Mouse (Mus musculus) heart, embryonic 10.5 days (tissue): Measurements from ENCODE around the gene Vdr. TPM values are rescaled to one million over a fixed set of nuclear protein-coding genes. Genes with fewer than 3 reads are reported as not detected.

ENCODE experiments used
- DNase-seq: peaks from one replicate; pipeline ENCODE4 v3.0.0-alpha.2; 2017; ENCODE audit warnings: low spot score
- H3K27ac ChIP-seq: fragments of 300-500 bp; sonication (generic); 2 replicates; pipeline ENCODE4 v1.5.1; 2016; ENCODE audit warnings: mild to moderate bottlenecking
- H3K27me3 ChIP-seq: fragments of 300-500 bp; sonication (generic); 2 replicates; pipeline ENCODE4 v1.6.1; 2016; ENCODE audit warnings: mild to moderate bottlenecking; ENCODE audit not compliant: poor library complexity, insufficient read depth, severe bottlenecking
- H3K36me3 ChIP-seq: fragments of 300-500 bp; sonication (generic); 2 replicates; pipeline ENCODE4 v1.6.1; 2016; ENCODE audit warnings: mild to moderate bottlenecking, moderate library complexity
- H3K4me1 ChIP-seq: fragments of 300-500 bp; sonication (generic); 2 replicates; pipeline ENCODE4 v1.6.1; 2016; ENCODE audit warnings: mild to moderate bottlenecking
- H3K4me3 ChIP-seq: fragments of 300-500 bp; sonication (generic); 2 replicates; pipeline ENCODE4 v1.5.1; 2016; ENCODE audit warnings: mild to moderate bottlenecking, moderate library complexity
- H3K9me3 ChIP-seq: fragments of 300-500 bp; sonication (generic); 2 replicates; pipeline ENCODE4 v1.6.1; 2016; ENCODE audit warnings: mild to moderate bottlenecking, moderate library complexity
- WGBS: fragments of 180-500 bp; shearing (Covaris S2); methylation state at CpG from one replicate; pipeline ENCODE4 v1.1.7; 2016; 5-methylcytosine and 5-hydroxymethylcytosine counted together
- polyA plus RNA-seq: library from polyadenylated mRNA; unstranded; fragments of >200 nt; fragmentation: Nextera tagmentation; extraction: Ambion mirVana; gene quantifications from 2 replicates; pipeline ENCODE4 v1.2.1, GENCODE M21; 2016

The Vdr gene
- polyA plus RNA-seq, 1 experiment from 2014 or later = 0.77 TPM

DNA sequence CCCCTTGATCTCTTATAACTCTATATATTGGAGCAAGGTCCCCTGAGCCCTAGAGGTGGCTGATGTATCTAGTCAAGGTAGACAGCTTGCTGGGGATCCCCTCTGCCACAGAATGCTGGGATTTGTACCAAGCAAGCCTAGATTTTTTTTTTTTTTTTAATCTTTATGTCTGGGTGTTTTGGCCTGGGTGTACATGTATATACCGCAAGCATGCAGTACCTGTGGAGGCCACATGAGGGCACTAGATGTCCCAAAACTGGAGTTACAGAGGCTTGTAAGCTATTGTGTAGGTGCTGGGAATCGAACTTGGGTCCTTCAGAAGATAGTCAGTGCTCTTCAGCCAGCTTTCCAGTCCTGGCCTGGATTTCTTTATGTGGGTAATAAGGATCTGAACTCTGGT is 44.4 kb downstream of the Vdr start:
- Histone ChIP-seq H3K9me3 (0 out of 2 replicates have a peak, but pooled peaks cover 6% of the 10 kb centered on the region), H3K27me3 (peaks cover 29% of the 10 kb centered on the region), H3K27ac (no peak overlapping the region), H3K4me1 (peaks cover 37% of the 10 kb centered on the region), H3K36me3 (peaks cover 4% of the 10 kb centered on the region; the same call in 1 of the 2 replicates), H3K4me3 (no peak overlapping the region)
- DNase-seq = no peak
- WGBS = 90% methylated on average over 2 of the region's 2 CpGs

DNA sequence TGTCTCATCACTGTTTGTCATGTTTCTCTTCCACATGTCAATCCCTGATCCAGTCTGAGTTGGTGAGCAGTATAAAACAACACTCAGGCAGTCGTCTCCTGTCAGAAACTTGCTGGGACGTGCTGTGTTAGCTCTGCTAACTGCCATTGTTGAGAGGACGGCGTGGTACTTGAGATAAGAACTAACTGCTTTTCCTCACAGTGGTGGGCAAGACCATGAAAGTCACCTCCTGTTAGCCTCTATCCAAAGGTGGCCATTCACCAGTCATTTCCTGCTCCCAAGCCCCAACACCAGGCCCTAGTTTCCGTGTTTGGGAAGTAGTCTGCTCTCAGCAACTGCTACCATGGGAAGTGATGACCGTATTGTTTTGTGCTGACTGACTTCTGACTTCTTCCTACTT is 45.3 kb downstream of the Vdr start:
- WGBS = 11% methylated on average over 6 of the region's 6 CpGs
- peak overlapping the region; percentile 70 for H3K27ac ChIP-seq
- peak; percentile 89 for DNase-seq

DNA sequence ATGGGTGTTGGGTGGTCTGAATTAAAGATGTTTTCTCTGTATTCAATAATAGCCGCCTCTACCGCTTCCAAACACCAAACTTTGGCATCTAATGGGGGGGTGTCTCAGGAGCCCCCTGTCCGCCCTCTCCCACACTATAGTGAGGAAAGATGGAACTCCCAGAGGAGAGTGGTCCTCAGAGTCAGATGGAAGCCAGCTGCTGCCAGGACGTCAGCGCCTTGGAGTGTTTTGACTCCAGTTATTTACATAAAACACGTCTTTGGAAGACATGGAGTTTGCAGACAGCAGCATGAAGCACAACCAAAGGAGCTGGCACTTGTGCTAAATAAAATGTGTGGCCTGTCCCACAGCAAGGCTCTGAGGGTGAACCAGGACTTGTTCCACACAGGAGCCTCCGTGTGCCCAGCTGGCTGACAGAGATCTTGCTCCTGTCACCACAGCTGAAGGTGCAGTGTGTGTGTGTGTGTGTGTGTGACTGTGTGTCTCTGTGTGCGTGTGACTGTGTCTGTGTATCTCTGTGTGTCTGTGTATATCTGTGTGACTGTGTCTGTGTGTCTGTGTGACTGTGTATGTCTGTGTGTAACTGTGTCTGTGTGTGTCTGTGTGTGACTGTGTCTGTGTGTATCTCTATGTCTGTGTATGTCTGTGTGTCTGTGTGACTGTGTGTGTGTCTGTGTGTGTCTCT is 45.9 kb downstream of the Vdr start:
- peaks cover 37% of the 10 kb centered on the region for H3K27me3 ChIP-seq
- peaks cover 34% of the 10 kb centered on the region for H3K4me1 ChIP-seq
- WGBS = 38% methylated on average over 8 of the region's 8 CpGs
- H3K27ac ChIP-seq = peak overlapping the region; percentile 70; the same call in 1 of the 2 replicates
- H3K36me3 ChIP-seq = peaks cover 4% of the 10 kb centered on the region; the same call in 1 of the 2 replicates
- H3K9me3 ChIP-seq = 0 out of 2 replicates have a peak, but pooled peaks cover 6% of the 10 kb centered on the region
- H3K4me3 ChIP-seq = no peak overlapping the region
- no peak for DNase-seq

More for the DNA sequence above, 45.3 kb downstream of the Vdr start:
- H3K27me3 ChIP-seq = peaks cover 34% of the 10 kb centered on the region
- H3K4me1 ChIP-seq = peaks cover 34% of the 10 kb centered on the region
- H3K9me3 ChIP-seq = 0 out of 2 replicates have a peak, but pooled peaks cover 6% of the 10 kb centered on the region
- H3K36me3 ChIP-seq = peaks cover 4% of the 10 kb centered on the region; the same call in 1 of the 2 replicates
- H3K4me3 ChIP-seq = no peak overlapping the region

DNA sequence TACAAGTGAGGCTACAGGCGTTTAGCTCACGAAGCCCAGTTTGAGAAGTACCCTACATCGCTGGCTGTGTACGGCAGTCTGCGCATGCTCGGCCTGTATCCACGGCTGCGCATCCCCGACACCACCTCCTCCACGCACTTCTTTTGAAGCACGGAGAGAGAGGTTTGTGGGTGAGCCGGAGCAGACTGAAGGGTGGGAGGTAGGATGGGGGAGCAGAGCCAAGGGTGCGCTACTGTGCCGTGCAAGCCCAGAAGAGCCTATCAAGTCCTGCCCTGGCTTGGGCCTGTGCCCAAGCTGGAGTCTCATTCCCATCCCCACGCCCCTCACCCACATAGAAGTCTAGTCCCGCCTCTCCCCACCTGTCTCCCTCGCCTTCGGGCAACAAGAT is 46.9 kb downstream of the Vdr start:
- Histone ChIP-seq H3K36me3 (peaks cover 4% of the 10 kb centered on the region; the same call in 1 of the 2 replicates), H3K4me1 (peaks cover 29% of the 10 kb centered on the region)
- no peak for DNase-seq

DNA sequence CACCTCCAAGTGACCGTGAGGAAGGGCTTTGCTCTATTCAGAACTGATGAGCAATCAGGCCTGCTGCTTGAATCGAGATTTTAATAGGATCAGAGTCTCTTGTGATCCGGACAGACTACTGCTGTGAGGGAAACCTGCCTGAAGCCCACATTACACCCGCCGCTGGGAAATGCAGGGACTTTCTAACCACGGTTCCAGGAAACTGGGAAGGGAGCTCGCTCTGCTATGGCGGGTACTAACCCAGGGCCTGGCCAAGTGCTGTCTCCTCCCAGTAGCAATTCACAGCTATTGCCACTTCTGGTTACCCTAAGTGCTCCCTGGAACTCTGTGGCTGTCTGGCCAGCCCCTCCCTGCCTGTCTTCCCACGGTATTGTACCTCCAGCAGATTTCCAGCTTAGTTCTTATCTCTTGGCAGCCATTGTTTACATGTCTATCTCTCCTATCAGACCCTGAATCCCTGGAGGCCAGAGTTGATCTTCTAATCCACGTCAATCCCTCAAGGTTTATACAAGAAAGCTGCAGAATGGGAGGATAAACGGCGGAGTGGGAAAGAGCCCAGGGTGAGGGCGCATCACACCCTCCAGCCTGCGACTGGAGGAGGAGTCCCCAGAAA is 47.4 kb downstream of the Vdr start:
- peak overlapping the region; percentile 59; the same call in 1 of the 2 replicates for H3K27ac ChIP-seq
- H3K36me3 ChIP-seq = peaks cover 4% of the 10 kb centered on the region; the same call in 1 of the 2 replicates
- WGBS = 25% methylated on average over 14 of the region's 14 CpGs
- H3K9me3 ChIP-seq = 0 out of 2 replicates have a peak, but pooled peaks cover 6% of the 10 kb centered on the region
- H3K4me1 ChIP-seq = peaks cover 29% of the 10 kb centered on the region
- peaks cover 40% of the 10 kb centered on the region for H3K27me3 ChIP-seq
- 0 out of 2 replicates have a peak overlapping the region, but pooled peaks have one; percentile 22 for H3K4me3 ChIP-seq
- DNase-seq = no peak

More for the DNA sequence above, 46.9 kb downstream of the Vdr start:
- 61% methylated on average over 18 of the region's 18 CpGs for WGBS
- H3K27me3 ChIP-seq = peaks cover 35% of the 10 kb centered on the region
- H3K9me3 ChIP-seq = 0 out of 2 replicates have a peak, but pooled peaks cover 6% of the 10 kb centered on the region
- no peak overlapping the region for H3K4me3 ChIP-seq
- no peak overlapping the region for H3K27ac ChIP-seq

DNA sequence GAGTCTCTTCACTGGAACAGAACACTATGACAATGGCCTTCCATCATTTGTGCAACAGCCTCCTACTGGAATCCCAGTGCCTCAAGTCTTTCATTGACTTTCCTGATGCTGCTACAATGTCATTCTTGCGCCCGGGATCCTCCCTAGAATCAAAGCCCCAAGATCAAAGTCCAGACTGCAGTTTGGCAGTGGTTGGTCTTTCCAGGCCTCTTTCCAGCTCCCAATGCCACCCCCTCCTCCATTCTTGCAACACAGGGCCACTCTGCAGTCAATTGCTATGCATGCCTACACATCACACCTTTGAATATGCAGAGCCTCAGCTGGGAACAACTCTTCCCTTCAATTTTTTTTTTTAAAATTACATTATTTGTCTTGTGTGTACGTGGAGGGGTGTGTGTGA is 50.1 kb downstream of the Vdr start:
- no peak overlapping the region for H3K4me3 ChIP-seq
- no peak overlapping the region for H3K27ac ChIP-seq
- 92% methylated on average over 3 of the region's 3 CpGs for WGBS
- no peak for DNase-seq
- peaks cover 62% of the 10 kb centered on the region for H3K27me3 ChIP-seq
- peaks cover 28% of the 10 kb centered on the region for H3K4me1 ChIP-seq
- H3K36me3 ChIP-seq = no peaks in the 10 kb centered on the region
- H3K9me3 ChIP-seq = no peaks in the 10 kb centered on the region

DNA sequence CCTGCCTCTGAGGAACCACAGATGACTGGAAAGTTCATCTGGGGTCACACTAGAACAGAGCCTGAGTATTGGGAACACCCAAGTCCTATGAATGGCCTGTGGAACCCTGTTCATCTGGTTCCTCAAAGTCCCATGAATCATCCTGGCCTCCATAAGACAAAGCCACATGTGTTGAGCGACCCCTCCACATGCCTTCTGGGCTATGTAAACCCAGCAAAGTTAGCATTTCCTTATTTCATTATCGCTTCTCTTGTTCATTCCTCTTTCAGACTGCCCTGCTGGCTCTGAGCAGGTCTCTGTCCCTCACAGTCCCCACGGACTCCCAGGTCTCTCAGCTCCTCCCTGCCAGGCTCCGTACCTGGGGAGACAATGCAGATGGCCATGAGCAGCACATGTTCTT is 52.0 kb downstream of the Vdr start:
- 78% methylated on average over 4 of the region's 4 CpGs for WGBS
- Histone ChIP-seq H3K27ac (no peak overlapping the region), H3K4me3 (no peak overlapping the region), H3K4me1 (peaks cover 13% of the 10 kb centered on the region), H3K36me3 (no peaks in the 10 kb centered on the region), H3K27me3 (peaks cover 56% of the 10 kb centered on the region), H3K9me3 (no peaks in the 10 kb centered on the region)
- DNase-seq = no peak

DNA sequence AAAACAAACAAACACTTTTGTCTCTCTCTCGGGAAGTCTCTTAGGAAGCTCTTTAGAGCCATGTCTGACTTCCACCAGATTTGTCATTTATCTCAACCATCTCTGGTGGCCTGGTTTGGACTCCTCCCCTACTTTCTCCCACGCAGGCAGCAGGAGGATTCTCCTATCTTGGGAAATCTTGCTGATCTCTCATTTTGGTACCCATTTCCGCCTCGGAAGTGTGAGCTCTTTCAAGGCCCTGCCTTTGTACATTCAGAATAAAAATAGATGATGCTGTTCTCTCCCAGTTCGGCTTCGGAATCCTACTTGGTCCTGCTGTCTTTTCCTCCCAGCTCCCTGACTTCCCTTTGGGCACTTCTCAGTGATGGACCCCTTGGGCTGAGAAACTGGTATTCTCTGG is 55.9 kb downstream of the Vdr start:
- peaks cover 6% of the 10 kb centered on the region for H3K4me1 ChIP-seq
- H3K36me3 ChIP-seq = no peaks in the 10 kb centered on the region
- H3K4me3 ChIP-seq = no peak overlapping the region
- no peak overlapping the region for H3K27ac ChIP-seq
- no peaks in the 10 kb centered on the region for H3K9me3 ChIP-seq
- 40% methylated on average over 6 of the region's 6 CpGs for WGBS
- peaks cover 35% of the 10 kb centered on the region for H3K27me3 ChIP-seq
- no peak for DNase-seq

DNA sequence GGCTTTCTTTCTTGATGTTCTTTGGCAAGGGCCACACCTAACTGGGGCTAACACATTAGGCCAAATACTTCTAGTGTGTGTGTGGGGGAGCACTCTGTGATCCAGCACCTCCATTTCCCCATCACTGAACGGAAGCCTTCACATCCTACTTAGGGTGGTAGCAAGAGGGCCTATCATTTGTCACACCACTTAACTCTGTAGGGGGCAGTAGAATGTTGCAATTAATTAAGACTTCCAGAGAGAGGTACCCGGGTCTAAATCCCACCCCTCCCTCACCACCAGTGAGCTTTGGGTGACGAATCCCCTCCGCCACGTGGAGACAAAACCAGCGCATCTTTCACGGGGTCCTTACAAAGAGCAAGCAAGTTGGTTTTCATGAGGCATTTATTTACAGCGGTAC is 56.4 kb downstream of the Vdr start:
- no peak overlapping the region for H3K27ac ChIP-seq
- 36% methylated on average over 8 of the region's 8 CpGs for WGBS
- H3K9me3 ChIP-seq = no peaks in the 10 kb centered on the region
- no peak for DNase-seq
- peaks cover 10% of the 10 kb centered on the region for H3K4me1 ChIP-seq
- peaks cover 32% of the 10 kb centered on the region for H3K27me3 ChIP-seq
- no peak overlapping the region for H3K4me3 ChIP-seq
- no peaks in the 10 kb centered on the region for H3K36me3 ChIP-seq

DNA sequence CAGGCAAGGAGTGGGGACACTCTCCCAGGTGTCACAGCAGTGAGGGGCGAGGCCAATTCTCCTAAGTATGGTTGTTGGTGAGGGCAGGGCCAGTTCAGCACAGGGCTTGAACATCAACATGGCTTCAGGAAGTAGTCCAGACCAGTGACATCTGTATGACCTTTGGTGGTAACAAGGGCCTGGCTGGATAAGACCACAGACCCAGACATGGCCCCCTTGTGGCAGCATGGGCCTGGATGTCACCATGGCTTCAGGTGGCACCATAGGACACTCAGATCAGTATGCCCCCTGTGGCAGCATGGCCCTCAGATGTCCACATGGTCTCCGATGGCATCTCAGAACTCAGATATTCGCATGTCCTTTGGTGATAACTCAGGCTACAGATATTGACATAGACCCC is 58.1 kb downstream of the Vdr start:
- Histone ChIP-seq H3K9me3 (no peaks in the 10 kb centered on the region), H3K4me3 (no peak overlapping the region), H3K36me3 (no peaks in the 10 kb centered on the region), H3K27me3 (peaks cover 17% of the 10 kb centered on the region), H3K27ac (no peak overlapping the region), H3K4me1 (peaks cover 11% of the 10 kb centered on the region)
- 85% methylated on average over 3 of the region's 3 CpGs for WGBS
- DNase-seq = no peak

DNA sequence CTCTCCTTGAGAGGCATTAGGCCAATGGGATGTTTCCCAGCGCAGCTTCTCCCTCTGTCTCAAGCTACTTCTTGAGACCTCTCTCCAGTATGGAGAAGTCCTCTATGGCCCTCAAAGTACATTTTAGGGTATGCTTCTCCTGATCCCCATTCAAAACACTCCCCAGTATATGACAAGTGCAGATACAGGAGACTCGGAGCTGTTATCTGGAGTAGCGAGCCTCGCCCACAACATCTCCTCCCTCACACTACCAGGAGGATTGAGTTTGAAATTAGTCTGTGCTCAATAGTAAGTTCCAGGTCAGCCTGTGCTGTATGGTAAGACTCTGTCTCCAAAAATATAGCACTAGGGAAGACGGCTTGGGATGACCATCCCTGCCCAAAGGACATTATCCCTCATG is 59.4 kb downstream of the Vdr start:
- Histone ChIP-seq H3K27ac (0 out of 2 replicates have a peak overlapping the region, but pooled peaks have one; percentile 16), H3K36me3 (no peaks in the 10 kb centered on the region), H3K9me3 (no peaks in the 10 kb centered on the region), H3K4me3 (no peak overlapping the region), H3K27me3 (peaks cover 5% of the 10 kb centered on the region; the same call in 1 of the 2 replicates), H3K4me1 (peaks cover 11% of the 10 kb centered on the region)
- no peak for DNase-seq
- WGBS = 77% methylated on average over 5 of the region's 5 CpGs

DNA sequence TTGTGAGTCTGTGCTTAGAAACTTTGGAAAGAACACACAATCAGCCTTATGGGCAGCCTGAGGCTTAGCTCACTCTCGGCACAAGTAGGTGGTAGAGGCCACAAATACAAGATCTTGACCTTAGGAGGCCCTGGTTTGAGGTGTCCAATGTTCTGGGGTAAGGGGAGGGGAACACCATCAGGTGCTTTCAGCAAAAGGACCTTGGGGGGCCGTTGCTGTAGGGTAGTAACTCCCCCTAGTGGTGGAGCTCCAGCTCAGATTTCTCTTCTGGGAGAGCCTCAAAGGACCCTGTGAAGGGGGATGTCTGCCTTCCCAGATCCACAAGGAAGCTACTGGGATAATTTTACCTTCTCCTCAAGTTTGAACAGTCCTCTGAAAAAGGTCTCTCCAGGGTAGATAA is 60.0 kb downstream of the Vdr start:
- DNase-seq = peak; percentile 76
- Histone ChIP-seq H3K27ac (0 out of 2 replicates have a peak overlapping the region, but pooled peaks have one; percentile 16), H3K4me1 (peaks cover 11% of the 10 kb centered on the region), H3K9me3 (no peaks in the 10 kb centered on the region), H3K27me3 (no peaks in the 10 kb centered on the region), H3K4me3 (no peak overlapping the region), H3K36me3 (no peaks in the 10 kb centered on the region)
- 27% methylated on average over 2 of the region's 2 CpGs for WGBS
